Mouse (Mus musculus) retina, adult 2 months (tissue): ENCODE data around the gene Fam229a.
A peak's percentile ranks its signal among the peaks of the same experiment; 100 is the strongest.

Source experiments
- DNase-seq: peaks from one replicate; pipeline ENCODE4 v3.0.0-alpha.2; 2012; ENCODE audit warnings: low read depth, low spot score

Gene Fam229a

DNA sequence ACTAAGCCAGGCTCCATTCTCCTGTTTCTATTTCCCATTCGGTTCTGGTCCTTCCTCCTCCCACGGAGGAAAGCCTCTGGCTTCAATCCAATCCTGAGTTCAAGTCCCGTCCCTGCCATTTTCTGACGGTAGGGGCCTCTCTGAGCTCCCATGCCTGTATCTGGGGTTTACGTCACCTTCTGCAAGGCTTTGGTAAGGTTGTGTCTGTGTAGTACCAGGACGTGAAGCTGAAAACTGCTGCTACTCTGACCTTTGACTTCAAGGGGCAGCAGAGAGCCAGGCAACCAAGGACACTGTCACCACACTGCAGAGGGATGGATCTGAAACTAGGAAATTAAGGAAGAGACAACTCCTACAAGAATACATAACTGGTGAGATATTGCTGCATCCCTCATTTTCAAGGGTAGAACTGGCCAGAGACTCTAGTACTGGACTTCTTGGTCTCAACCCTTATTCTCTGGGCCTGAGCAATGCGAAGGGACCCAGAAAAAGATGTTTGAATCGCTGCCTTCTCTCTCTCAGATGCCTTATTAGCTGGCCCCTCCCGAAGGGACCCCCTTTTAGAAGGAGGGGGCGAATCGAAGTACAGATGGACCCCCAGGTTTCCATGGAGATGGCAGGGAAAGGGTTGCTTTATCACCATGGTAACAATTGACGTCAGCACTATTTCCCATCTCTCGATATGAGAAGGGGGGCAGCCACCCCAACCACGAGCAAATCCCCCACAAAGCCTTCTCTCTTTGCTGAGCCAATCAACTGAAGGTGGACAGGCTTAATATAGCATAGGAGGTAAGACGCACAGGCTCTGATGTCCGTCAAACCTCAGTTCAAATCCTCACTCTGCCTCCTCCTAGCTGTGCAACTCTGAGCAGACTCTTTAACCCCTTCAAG, 4.9 kb downstream of the Fam229a start:
- peak; percentile 50 for DNase-seq

- DNase-seq, result no peak
These were observed 5.6 kb downstream of the Fam229a start for GRCm38 (mm10) chr4:129496631-129497030.

DNA sequence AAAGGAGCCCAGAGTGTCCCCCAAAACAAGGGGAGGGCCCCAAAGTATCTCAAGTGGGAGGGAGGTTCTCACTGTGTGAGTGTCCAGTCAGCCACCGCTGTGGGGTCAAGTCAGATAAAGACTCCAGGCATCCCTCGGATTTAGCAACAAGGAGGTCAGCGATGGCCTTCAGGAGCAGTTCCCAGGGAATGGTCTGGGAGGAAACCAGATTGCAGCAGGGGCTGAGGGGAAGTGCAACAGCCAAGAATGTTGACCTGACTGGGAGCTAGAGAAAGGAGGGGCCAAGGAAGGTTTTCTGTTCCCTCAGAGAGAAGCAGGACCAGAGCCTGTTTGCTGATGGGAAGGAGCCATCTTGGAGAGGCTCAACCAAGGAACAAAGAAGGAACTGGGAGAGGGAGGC, 8.0 kb downstream of the Fam229a start:
- DNase-seq, result no peak

DNA sequence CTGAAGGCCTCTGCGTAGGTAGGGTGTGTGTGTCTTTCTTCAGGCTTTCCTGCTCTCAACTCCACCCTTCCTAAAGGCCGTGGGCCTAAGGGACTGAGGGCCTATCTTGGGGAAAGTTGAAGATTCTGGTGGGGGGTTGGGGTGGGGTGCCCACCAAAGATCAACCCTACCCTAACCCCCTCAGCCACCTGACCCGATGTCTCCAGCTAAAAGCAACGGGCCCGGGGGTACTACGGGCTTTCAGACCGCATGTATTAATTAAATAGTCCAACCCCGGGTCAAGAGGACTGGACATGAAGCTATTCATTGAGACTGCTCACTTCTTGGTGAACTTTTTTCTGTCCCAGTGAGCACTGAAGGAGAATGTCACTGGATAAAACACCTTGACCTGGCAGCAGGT, 9.0 kb downstream of the Fam229a start:
- no peak for DNase-seq

DNA sequence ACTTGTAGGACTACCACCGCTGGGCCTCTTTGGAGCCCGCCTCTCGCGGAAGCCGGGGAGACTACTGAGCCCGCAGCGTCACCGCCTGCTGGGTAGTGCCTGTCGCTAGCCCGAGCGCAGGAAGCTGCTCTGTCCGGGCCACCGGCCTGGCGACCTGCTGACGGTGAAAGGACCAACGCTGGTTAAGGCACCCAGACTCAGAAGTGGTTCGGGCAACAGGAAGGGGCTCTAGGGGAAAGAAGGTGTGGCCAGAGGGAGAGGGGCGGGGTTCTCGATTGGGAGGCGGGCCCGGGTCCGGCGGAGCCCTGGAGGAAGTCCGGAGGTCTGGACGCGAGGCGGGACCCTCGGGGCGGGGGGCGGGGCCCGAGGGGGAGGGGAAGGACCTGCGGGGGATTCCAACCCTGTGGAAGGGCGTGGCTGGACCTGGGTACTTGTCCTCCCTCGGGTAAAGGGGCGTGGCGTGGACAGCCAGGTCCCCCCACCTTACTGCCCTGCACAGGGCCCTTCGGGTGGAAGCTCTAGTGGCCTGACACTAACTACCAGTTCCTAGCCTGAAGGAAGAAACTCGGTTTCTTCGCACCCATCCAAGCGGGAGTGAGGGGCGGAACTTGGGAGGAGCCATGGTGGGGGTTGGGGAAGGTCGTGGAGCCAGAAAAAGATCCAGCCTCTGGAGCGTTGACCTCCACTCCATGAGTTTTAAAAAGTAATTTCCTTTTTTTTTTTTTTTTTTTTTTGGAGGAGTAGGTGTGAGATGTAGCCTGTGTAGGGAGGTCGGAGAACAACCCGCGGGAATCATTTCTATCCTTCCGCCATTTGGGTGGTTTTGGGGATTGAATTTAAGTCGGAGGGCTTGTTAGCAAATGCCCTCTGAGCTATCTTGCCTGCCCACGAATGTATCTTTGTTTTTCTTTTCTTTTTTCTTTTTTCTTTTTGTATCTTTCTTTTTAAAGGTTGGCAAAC, 9.9 kb downstream of the Fam229a start:
- DNase-seq, result no peak

DNA sequence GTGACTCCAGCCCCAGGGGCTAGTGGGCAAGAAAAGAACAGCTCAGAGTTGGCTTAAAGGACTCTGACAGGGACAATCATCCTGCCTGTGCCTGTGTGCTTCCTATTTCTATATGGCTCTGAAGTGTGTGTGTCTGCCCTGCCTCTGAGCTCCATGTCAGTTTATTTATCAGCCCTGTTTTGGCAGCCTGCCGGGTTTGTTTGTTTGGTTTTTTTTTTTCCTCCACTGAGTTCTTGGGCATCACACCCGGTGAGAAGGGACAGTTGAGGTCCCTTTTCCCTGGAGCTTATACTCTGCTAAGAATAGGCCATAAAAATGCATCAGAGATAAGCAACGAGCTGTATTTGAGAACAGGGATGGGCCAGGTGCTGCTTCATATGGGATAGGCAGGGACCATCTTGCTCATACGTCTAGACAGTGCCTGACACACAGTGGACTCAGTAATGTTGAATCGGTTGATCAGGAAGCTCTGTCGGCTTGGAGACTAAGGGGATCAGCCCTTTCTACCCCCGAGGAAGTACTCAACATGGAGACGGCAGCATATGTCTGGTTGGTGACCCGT, 11.4 kb downstream of the Fam229a start:
- no peak for DNase-seq

DNA sequence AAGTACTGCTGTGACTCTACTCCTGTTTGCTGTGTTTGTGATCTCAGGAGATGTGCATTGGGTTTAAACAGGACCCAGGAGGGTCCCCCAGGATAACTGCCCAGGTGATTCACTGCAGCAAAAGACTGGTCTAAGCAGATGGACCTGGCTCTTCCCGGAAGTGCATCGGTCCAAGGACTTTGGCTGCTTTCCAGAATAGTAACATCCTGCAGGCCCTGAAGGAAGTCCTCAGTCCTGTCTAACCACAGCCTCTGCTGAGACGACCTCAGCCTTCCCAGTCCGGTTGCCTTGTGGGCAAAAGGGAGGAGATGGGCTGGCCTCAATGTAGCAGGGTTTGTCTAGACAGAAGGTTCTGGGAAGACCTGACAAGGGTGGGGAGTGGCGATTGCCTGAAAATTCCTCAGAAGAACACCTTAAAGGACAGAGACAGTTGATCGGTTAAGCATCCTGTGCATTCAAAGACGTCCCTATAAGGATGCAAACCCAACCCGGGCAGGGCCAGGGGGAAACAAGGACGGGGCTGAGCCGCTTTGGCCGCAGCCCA, 12.0 kb downstream of the Fam229a start:
- no peak for DNase-seq

DNA sequence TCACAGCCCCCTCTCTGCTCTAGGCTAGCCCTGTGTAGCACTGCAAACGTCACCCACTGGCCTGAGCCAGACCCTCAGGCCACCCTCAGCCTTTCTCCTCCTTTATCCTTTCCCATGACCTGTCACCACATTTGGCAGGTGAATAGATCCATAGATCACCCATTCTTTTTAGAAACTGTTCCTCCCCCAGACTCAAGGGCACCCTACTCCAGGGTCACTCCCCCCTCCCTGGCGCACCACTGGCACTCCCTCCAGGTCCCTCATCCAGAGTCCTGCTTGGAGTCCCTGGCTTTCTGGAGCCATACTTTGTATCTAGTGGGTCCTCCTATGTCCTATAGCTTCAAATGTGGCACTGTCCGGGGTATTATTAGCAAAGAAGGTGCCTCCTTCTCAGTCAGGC, 14.5 kb downstream of the Fam229a start:
- no peak for DNase-seq

- no peak for DNase-seq
These were observed 16.6 kb downstream of the Fam229a start for GRCm38 (mm10) chr4:129507434-129508236.

- no peak for DNase-seq
These were observed 17.2 kb downstream of the Fam229a start for GRCm38 (mm10) chr4:129508237-129508515.

- DNase-seq, result no peak
These were observed 18.0 kb downstream of the Fam229a start for GRCm38 (mm10) chr4:129508834-129509600.

- no peak for DNase-seq
These were observed 18.7 kb downstream of the Fam229a start for GRCm38 (mm10) chr4:129509650-129510049.

GRCm38 (mm10) chr4:129510723-129511412, 19.9 kb downstream of the Fam229a start:
- no peak for DNase-seq

GRCm38 (mm10) chr4:129511413-129512096, 20.6 kb downstream of the Fam229a start:
- DNase-seq, result no peak

DNA sequence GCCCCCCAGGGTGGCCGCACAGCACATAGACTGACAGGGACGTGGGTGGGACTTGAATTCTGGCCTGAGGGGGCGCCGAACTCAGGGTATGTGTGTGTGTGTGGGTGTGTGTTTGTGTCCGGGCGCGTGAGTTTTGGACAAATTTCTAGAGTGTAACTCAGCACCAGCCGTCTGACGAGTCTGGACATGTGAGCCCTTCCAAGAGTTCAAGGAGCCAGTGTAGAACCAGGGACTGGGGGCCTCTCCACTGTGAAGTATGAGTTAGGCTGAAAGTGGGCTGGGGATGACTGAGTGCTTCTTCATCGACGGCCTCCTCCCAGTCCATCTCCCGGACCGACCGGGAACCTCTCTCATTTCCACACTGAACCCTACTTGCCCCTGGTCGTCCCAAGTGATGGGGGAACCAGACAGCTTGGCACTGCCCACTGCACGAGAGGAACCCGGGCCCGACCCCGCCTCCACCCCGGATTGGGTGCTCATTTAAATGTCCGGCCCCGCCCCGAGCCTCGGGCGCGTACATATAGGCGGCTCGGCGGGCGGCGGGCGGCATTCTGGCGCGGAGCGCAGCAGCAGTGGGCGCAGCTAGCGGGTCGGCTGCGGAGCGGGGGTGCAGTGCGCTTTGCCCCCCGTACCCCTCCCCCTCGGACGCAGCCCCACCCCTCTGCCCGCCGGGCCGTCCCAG, 22.2 kb downstream of the Fam229a start, which contains the start of gene Marcksl1:
Marcksl1 (plus strand) TSS at position 496 of the 682 bp plus-strand sequence.
- no peak for DNase-seq

GRCm38 (mm10) chr4:129513891-129514290, 22.9 kb downstream of the Fam229a start:
- DNase-seq, result no peak

GRCm38 (mm10) chr4:129514300-129514898, 23.4 kb downstream of the Fam229a start:
- no peak for DNase-seq

DNA sequence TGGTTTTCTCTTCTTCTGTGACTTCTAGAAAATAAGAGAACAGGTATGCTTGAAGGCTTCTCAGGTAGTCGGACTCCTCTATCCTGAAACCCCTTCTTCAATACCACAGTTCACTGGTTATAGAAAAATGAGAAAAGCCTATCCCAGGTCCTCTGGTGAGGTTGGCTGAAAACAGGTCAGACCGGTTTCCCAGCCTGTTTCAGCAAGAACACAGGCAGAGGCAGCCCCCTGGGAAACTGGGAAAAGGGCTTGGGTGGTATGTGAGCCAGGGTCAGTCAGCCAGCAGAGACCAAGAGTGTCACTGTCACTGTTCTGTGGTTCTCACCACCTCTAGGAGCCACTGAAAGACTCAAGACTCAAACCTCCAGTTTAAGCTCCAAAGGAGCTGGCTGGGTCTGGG, 25.9 kb downstream of the Fam229a start:
- no peak for DNase-seq
